Mouse (Mus musculus): ENCODE measurements at regions not wholly inside any gene's neighbourhood (a gene's known extent, or its start where the extent isn't known, plus 50 kb on each side); places are given as distances from the start of the nearest gene placed in this dataset.

- TF ChIP-seq USF1 (IDR thresholded peaks at IDR 0.05; ENCODE audit: low read depth): no peak
- no peak for TF ChIP-seq TCF12 (IDR thresholded peaks at IDR 0.05; ENCODE audit: insufficient read depth, poor library complexity, severe bottlenecking)
- TF ChIP-seq MYOD1 (IDR thresholded peaks at IDR 0.05; ENCODE audit: control insufficient read depth in 1 of 3, insufficient read length in 2 of 3, low read depth in 2 of 3): no peak
- TF ChIP-seq POLR2A (IDR thresholded peaks at IDR 0.05; ENCODE audit: insufficient read length, low read depth): no peak
Measured at GRCm38 (mm10) chr1:64448090-64448489, 84.4 kb upstream of the Creb1 start.
